Mouse (Mus musculus) C2C12 (cell line): ENCODE results near the gene Senp1. TPM values are rescaled to one million over a fixed set of nuclear protein-coding genes. Genes with fewer than 3 reads are reported as not detected.

Experiments
- H3K27me3 ChIP-seq: one replicate; pipeline ENCODE4 v1.6.1; 2011; ENCODE audit not compliant: control insufficient read depth, insufficient read depth, insufficient read length
- H3K36me3 ChIP-seq: one replicate; pipeline ENCODE4 v1.6.1; 2011; ENCODE audit not compliant: control insufficient read depth, insufficient read depth
- H3K4me3 ChIP-seq: one replicate; pipeline ENCODE4 v1.5.1; 2011; ENCODE audit warnings: mild to moderate bottlenecking, control low read depth; ENCODE audit not compliant: poor library complexity, insufficient read depth, severe bottlenecking
- H3K79me2 ChIP-seq: one replicate; pipeline ENCODE4 v1.6.1; 2011; ENCODE audit not compliant: control insufficient read depth, insufficient read depth
- H3K79me3 ChIP-seq: one replicate; pipeline ENCODE4 v1.6.1; 2011; ENCODE audit warnings: low read depth, control low read depth
- H3ac ChIP-seq: one replicate; pipeline ENCODE3; 2011; ENCODE audit warnings: low read depth; ENCODE audit not compliant: control insufficient read depth, insufficient read length
- CEBPB ChIP-seq: IDR thresholded peaks from one replicate; pipeline ENCODE4 v1.6.1; 2011; ENCODE audit warnings: low read depth, mild to moderate bottlenecking, control low read depth, moderate library complexity
- CTCF ChIP-seq: IDR thresholded peaks from one replicate; pipeline ENCODE4 v1.5.1; 2011; ENCODE audit not compliant: control insufficient read depth, insufficient read depth, insufficient read length
- FOSL1 ChIP-seq: IDR thresholded peaks from one replicate; pipeline ENCODE4 v1.8.0; 2011; ENCODE audit warnings: mild to moderate bottlenecking, low read length; ENCODE audit not compliant: poor library complexity, insufficient read depth, severe bottlenecking
- MAX ChIP-seq: IDR thresholded peaks from one replicate; pipeline ENCODE4 v1.6.1; 2011; ENCODE audit warnings: mild to moderate bottlenecking, control low read depth
- MYOD1 ChIP-seq: IDR thresholded peaks from one replicate; pipeline ENCODE4 v1.6.1; 2011; ENCODE audit warnings: low read depth; ENCODE audit not compliant: control insufficient read depth, insufficient read length
- MYOG ChIP-seq: IDR thresholded peaks from one replicate; pipeline ENCODE4 v1.6.1; 2011; ENCODE audit not compliant: control insufficient read depth, insufficient read length; ENCODE audit errors: extremely low read depth
- USF1 ChIP-seq: IDR thresholded peaks from one replicate; pipeline ENCODE4 v1.6.1; 2011; ENCODE audit warnings: low read depth, mild to moderate bottlenecking, control low read depth, moderate library complexity
- polyA plus RNA-seq: library from polyadenylated mRNA; unstranded; fragments of >200 nt; fragmentation: generic; extraction: Trizol; gene quantifications from one replicate; pipeline ENCODE4 v1.2.1, GENCODE M21; 2012; ENCODE audit warnings: missing spikeins

Gene Senp1
- polyA plus RNA-seq, 1 experiment: 21.7 TPM

DNA sequence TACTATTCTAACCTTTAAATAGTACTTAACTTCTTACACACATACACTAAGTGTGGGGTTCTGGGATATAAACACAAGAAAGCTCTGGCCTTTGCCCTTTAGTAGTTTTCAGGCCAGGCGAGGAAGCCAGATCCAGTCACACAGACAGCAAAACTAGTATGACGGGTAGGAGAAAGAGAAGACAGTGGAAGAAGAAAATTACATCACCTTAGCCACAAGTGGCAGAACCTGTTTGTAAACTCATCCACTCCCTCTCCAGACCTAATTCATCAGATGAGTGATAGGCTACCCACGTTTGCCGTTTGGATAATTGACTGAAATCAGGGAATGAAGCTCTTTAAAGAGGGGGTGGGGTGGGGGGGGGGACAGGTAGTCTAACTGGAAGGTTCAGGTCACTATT lies 1.7 kb downstream of the Senp1 start:
- TF ChIP-seq USF1 (no peak), MYOG (no peak), FOSL1 (no peak), CTCF (no peak), CEBPB (no peak), MAX (no peak), MYOD1 (no peak)
- Histone ChIP-seq H3K27me3 (no peaks in the 10 kb centered on the region), H3ac (peak overlapping the region; percentile 85), H3K79me3 (peaks cover 53% of the 10 kb centered on the region), H3K4me3 (peak overlapping the region; percentile 89), H3K36me3 (peaks cover 29% of the 10 kb centered on the region), H3K79me2 (peaks cover 64% of the 10 kb centered on the region)

DNA sequence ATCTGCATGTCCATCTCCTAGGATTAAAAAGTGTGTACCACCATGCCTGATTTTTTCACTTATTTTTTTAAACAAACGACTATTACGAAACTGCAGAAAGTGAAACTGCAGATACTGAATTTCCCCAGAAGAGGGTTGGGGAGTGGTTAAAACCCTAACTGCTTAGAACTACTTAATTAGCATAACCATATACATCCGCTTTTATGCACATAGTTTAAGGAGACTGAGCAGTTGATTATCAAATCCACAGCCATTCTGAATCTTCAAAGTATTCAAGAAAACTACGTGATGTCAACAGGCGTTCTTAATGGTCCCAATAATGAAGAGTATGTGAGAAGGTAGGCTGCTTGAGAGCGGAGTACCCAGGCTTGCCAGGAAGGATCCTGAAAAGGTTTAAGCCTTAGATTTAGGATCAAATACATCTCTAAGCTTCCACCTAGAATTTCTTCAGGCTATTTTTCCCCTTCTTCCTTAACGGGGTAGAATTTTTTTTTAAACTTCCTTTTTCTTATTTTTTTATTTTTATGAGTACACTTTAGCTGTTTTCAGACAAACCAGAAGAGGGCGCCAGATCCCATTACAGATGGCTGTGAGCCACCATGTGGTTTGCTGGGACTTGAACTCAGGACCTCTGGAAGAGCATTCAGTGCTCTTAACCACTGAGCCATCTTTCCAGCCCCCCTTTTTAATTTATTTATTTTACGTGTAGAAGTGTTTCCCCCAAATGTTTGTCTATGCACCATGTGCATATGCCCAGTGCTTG lies 3.9 kb downstream of the Senp1 start:
- Histone ChIP-seq H3K4me3 (no peak overlapping the region), H3K36me3 (peaks cover 50% of the 10 kb centered on the region), H3K79me2 (peaks cover 65% of the 10 kb centered on the region), H3K27me3 (no peaks in the 10 kb centered on the region), H3K79me3 (peaks cover 54% of the 10 kb centered on the region), H3ac (no peak overlapping the region)
- TF ChIP-seq CEBPB: no peak
- no peak for TF ChIP-seq MYOD1
- no peak for TF ChIP-seq MAX
- no peak for TF ChIP-seq FOSL1
- no peak for TF ChIP-seq MYOG
- no peak for TF ChIP-seq USF1
- TF ChIP-seq CTCF: no peak

- Histone ChIP-seq H3ac (no peak overlapping the region), H3K27me3 (no peaks in the 10 kb centered on the region), H3K79me3 (peaks cover 54% of the 10 kb centered on the region), H3K79me2 (peaks cover 65% of the 10 kb centered on the region), H3K36me3 (peaks cover 56% of the 10 kb centered on the region), H3K4me3 (no peak overlapping the region)
- no peak for TF ChIP-seq MAX
- no peak for TF ChIP-seq MYOD1
- TF ChIP-seq MYOG: no peak
- TF ChIP-seq CEBPB: no peak
- TF ChIP-seq CTCF: no peak
- no peak for TF ChIP-seq USF1
- TF ChIP-seq FOSL1: no peak
Measured at GRCm38 (mm10) chr15:98088889-98089288, 4.7 kb downstream of the Senp1 start.

- Histone ChIP-seq H3K79me3 (peaks cover 1% of the 10 kb centered on the region), H3ac (no peak overlapping the region), H3K79me2 (peaks cover 23% of the 10 kb centered on the region), H3K4me3 (no peak overlapping the region), H3K27me3 (no peaks in the 10 kb centered on the region), H3K36me3 (peaks cover 99% of the 10 kb centered on the region)
- TF ChIP-seq CEBPB (no peak), MAX (no peak), USF1 (no peak), CTCF (no peak), FOSL1 (no peak), MYOD1 (no peak), MYOG (no peak)
Measured at GRCm38 (mm10) chr15:98076901-98077300, 16.6 kb downstream of the Senp1 start.

GRCm38 (mm10) chr15:98075034-98075433 lies 18.5 kb downstream of the Senp1 start:
- Histone ChIP-seq H3K36me3 (peaks cover 98% of the 10 kb centered on the region), H3ac (no peak overlapping the region), H3K79me2 (peaks cover 42% of the 10 kb centered on the region), H3K4me3 (no peak overlapping the region), H3K79me3 (peaks cover 1% of the 10 kb centered on the region), H3K27me3 (no peaks in the 10 kb centered on the region)
- TF ChIP-seq CEBPB: no peak
- no peak for TF ChIP-seq MYOD1
- TF ChIP-seq FOSL1: no peak
- no peak for TF ChIP-seq CTCF

DNA sequence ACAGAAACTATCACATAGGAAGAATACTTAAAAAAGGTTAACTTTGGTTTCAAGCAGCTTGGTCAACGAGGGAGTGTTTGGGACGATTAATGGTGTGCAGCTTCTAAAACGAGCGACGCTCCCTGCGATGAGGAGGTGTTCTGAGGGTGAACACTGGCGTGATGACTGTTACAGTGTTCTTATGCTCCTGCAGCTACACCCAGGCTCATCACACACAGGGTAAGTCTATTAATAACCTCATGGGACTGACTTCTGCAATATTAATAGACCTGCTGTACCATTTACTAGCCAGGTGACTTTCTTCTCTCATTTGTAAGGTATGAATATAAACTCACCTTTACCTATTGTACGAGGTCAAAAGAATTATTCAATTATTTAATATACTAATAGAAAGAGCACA lies 19.0 kb downstream of the Senp1 start:
- peaks cover 45% of the 10 kb centered on the region for H3K79me2 ChIP-seq
- H3ac ChIP-seq: no peak overlapping the region
- peaks cover 98% of the 10 kb centered on the region for H3K36me3 ChIP-seq
- TF ChIP-seq USF1 (no peak), MYOD1 (no peak), CEBPB (no peak), MYOG (no peak), MAX (no peak), FOSL1 (no peak), CTCF (no peak)
- H3K27me3 ChIP-seq: no peaks in the 10 kb centered on the region
- peaks cover 1% of the 10 kb centered on the region for H3K79me3 ChIP-seq
- no peak overlapping the region for H3K4me3 ChIP-seq
